Mouse (Mus musculus) thymus, adult 2 months (tissue): ENCODE results near the gene Ppm1l.

Experiments
- CTCF ChIP-seq: fragments of 200-500 bp; IDR thresholded peaks from 2 replicates; pipeline ENCODE4 v1.5.1; 2012; ENCODE audit warnings: mild to moderate bottlenecking, control low read depth, low read length, moderate library complexity, borderline replicate concordance; ENCODE audit not compliant: control insufficient read depth, poor library complexity, insufficient read depth; ENCODE audit errors: extremely low read depth
- POLR2A ChIP-seq: fragments of 200-500 bp; IDR thresholded peaks from 2 replicates; pipeline ENCODE4 v1.6.1; 2012; ENCODE audit warnings: mild to moderate bottlenecking, low read length, control low read depth, moderate library complexity; ENCODE audit not compliant: control insufficient read depth, poor library complexity, insufficient read depth; ENCODE audit errors: extremely low read depth

DNA sequence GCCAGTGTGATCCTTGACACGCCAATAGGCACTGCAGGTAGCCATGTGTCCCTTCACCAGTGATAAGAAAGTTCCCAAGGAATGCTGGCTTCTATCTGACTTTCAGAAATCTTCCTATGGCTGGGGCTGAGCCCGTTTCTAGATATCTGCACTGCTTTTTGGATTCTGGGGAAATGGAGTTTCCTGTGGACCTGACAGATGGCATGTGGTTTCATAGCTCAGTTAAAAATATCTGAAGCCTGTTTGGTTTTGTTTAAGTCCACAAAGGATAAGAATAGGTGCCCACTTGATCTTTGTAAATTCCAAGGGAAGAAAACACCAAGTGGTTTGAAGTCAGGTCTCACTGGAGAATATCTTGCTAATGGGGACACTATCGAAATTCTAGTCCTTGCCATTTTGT, 173.0 kb downstream of the Ppm1l start:
- TF ChIP-seq CTCF (no peak), POLR2A (no peak)
